Mouse (Mus musculus) hindbrain, embryonic 11.5 days (tissue): ENCODE measurements around the gene Slc27a2. TPM values are rescaled to one million over a fixed set of nuclear protein-coding genes. Genes with fewer than 3 reads are reported as not detected.

ENCODE experiments used
- ATAC-seq: fragments of 200-750 bp; cut with Nextera tagmentation; 2 replicates; pipeline ENCODE4 v1.8.0; 2017; ENCODE audit warnings: mild to moderate bottlenecking, moderate TSS enrichment, moderate library complexity; ENCODE audit not compliant: low FRiP score
- DNase-seq: peaks from one replicate; pipeline ENCODE4 v3.0.0-alpha.2; 2015; ENCODE audit warnings: low spot score
- H3K27ac ChIP-seq: fragments of 300-500 bp; sonication (generic); 2 replicates; pipeline ENCODE4 v1.5.1; 2014; ENCODE audit warnings: mild to moderate bottlenecking, low read depth, low read length
- H3K27me3 ChIP-seq: fragments of 300-500 bp; sonication (generic); 2 replicates; pipeline ENCODE4 v1.6.1; 2014; ENCODE audit warnings: mild to moderate bottlenecking, low read length, moderate library complexity, mixed read lengths; ENCODE audit not compliant: control insufficient read depth, insufficient read depth
- H3K36me3 ChIP-seq: fragments of 300-500 bp; sonication (generic); 2 replicates; pipeline ENCODE4 v1.6.1; 2014; ENCODE audit warnings: mild to moderate bottlenecking, low read length, moderate library complexity, mixed read lengths; ENCODE audit not compliant: control insufficient read depth, insufficient read depth
- H3K4me1 ChIP-seq: fragments of 300-500 bp; sonication (generic); replicated peaks from 2 replicates; pipeline ENCODE4 v1.6.1; 2014; ENCODE audit warnings: low read length, mixed read lengths; ENCODE audit not compliant: control insufficient read depth, insufficient read depth
- H3K4me2 ChIP-seq: fragments of 300-500 bp; sonication (generic); replicated peaks from 2 replicates; pipeline ENCODE4 v1.6.1; 2014; ENCODE audit warnings: mild to moderate bottlenecking, low read depth, low read length
- H3K4me3 ChIP-seq: fragments of 300-500 bp; sonication (generic); 2 replicates; pipeline ENCODE4 v1.5.1; 2014; ENCODE audit warnings: low read depth, low read length
- H3K9ac ChIP-seq: fragments of 300-500 bp; sonication (generic); 2 replicates; pipeline ENCODE4 v1.6.1; 2014; ENCODE audit warnings: low read depth, low read length
- H3K9me3 ChIP-seq: fragments of 300-500 bp; sonication (generic); 2 replicates; pipeline ENCODE4 v1.6.1; 2016; ENCODE audit warnings: low read length; ENCODE audit not compliant: control insufficient read depth
- WGBS: fragments of 180-500 bp; shearing (Covaris S2); extraction: QIAGEN DNeasy Blood & Tissue Kit; methylation state at CpG from one replicate; pipeline ENCODE4 v1.1.7; 2014; 5-methylcytosine and 5-hydroxymethylcytosine counted together
- polyA plus RNA-seq: library from polyadenylated mRNA; unstranded; fragments of >200 nt; fragmentation: Nextera tagmentation; extraction: Ambion mirVana; gene quantifications from 2 replicates; pipeline ENCODE4 v1.2.1, GENCODE M21; 2014

The Slc27a2 gene
- 0.51 and 0.71 TPM in 2 replicates for polyA plus RNA-seq

DNA sequence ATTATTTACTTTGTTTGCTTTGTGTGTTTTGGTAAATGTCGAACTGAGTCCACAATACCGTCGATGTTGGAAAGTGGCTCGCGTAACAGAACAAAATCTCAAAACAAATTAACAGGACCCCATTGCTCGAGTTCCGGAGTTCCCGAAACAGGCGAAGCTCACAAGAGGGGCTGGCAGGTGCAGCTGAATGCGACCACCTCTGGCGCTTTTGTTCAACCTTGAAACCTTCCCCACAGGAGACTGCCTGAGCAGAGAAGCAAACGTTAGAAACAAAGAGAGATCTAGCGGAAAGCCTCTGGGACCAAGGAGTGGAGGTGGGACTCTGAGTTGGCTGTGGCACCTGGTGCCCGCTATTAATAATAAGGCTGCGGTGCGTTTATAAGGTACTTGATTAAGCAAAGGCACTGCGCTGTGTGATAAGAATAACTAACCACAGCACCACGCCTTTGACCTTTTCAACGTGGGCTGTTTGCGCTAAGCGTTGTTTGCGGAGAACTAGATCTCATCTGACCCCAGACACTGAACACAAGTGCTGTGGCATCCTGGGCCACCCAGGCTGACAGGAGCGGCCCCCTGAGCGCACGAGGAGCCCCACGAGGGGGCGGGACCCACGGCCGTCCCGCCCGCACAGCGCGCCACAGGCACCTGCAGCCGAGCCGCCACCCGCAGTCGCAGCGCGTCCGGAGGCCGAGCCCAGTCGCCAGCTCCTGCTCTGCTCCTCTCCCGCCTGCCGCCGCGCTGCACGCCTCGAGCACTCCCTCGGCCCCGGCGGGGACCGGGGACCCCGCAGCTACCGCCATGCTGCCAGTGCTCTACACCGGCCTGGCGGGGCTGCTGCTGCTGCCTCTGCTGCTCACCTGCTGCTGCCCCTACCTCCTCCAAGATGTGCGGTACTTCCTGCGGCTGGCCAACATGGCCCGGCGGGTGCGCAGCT lies at the start of gene Slc27a2:
TSS of gene Slc27a2 (plus strand) at position 51 of the 934 bp plus-strand sequence.
- H3K27ac ChIP-seq, result no peak within 1 kb of the TSS; the same call in 1 of the 2 replicates
- H3K27me3 ChIP-seq, result peaks cover 25% of the 10 kb centered on the region
- ATAC-seq (peak; percentile 79), DNase-seq (peak; percentile 72)
- H3K4me3 ChIP-seq, result peak within 1 kb of the TSS; percentile 57
- peak within 1 kb of the TSS; percentile 57 for H3K9ac ChIP-seq
- H3K36me3 ChIP-seq, result no peaks in the 10 kb centered on the region
- H3K4me1 ChIP-seq, result peaks cover 2% of the 10 kb centered on the region
- H3K9me3 ChIP-seq, result no peaks in the 10 kb centered on the region
- 1% methylated on average over 61 of the region's 61 CpGs for WGBS
- H3K4me2 ChIP-seq, result peak within 1 kb of the TSS; percentile 99

DNA sequence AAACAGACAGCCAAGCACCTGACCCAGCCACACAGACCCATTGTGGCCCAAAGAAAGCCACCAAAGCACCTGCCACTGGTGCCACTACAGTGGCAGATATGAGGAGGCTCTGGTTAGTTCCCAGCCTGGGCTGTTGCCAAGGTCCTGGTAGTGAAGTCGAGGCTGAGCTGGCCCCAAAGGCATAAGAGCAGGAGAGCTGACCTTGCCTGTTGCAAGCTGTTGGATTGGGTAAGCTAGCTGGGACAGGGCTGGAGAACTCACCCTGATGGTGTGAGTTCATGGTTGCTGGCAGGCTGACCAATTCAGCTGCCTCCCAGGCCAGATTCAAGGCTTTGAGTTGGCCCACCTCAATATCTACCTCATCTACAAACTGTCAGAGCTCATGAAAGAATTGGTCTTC lies 47.1 kb upstream of the Slc27a2 start:
- Histone ChIP-seq H3K9me3 (no peaks in the 10 kb centered on the region), H3K4me3 (no peak overlapping the region), H3K4me1 (no peaks in the 10 kb centered on the region), H3K27me3 (no peaks in the 10 kb centered on the region), H3K36me3 (no peaks in the 10 kb centered on the region), H3K4me2 (no peak overlapping the region), H3K27ac (no peak overlapping the region), H3K9ac (no peak overlapping the region)
- DNase-seq (no peak), ATAC-seq (no peak)
- 67% methylated on average over 1 of the region's 1 CpGs for WGBS

DNA sequence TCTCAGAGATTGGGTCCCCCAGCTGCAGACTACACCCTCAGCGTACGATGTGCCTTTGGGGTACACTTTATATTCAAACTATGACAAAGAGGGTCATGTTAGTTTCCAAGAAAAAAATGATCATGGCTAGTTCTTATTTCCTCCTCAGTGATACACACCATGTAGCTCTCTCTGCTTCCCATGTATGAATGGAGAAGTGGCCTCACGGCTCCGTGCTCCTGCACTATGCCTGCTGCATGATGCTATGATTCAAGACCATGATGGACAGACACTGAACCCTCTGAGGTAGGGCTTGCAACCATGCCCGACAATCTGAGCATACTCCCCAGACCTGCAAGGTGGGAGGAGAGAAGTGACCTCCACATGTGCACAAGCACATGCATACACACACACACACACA lies 44.7 kb upstream of the Slc27a2 start:
- DNase-seq (no peak), ATAC-seq (no peak)
- no peaks in the 10 kb centered on the region for H3K36me3 ChIP-seq
- no peak overlapping the region for H3K9ac ChIP-seq
- no peak overlapping the region for H3K4me2 ChIP-seq
- 90% methylated on average over 5 of the region's 5 CpGs for WGBS
- H3K4me3 ChIP-seq, result no peak overlapping the region
- no peak overlapping the region for H3K27ac ChIP-seq
- no peaks in the 10 kb centered on the region for H3K9me3 ChIP-seq
- no peaks in the 10 kb centered on the region for H3K27me3 ChIP-seq
- H3K4me1 ChIP-seq, result no peaks in the 10 kb centered on the region

DNA sequence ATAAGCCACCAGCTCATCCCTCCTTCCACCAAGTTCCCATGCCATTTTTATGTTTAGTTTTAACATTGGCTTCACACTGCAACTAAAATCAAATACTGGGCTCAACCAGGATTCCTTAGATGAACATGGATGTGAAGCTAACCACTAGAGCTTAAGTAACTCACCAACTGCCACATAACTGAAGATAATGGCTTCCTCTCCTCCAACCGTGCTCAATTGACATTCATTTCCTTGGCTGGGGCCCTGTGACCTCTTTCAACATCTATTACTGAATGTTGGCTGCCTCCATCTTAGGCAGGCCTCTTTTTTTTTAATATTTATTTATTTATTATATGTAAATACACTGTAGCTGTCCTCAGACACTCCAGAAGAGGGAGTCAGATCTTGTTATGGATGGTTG lies 44.0 kb upstream of the Slc27a2 start:
- Histone ChIP-seq H3K4me1 (no peaks in the 10 kb centered on the region), H3K4me3 (no peak overlapping the region), H3K27me3 (no peaks in the 10 kb centered on the region), H3K9me3 (no peaks in the 10 kb centered on the region), H3K36me3 (no peaks in the 10 kb centered on the region), H3K4me2 (no peak overlapping the region), H3K9ac (no peak overlapping the region), H3K27ac (no peak overlapping the region)
- DNase-seq (no peak), ATAC-seq (no peak)
- WGBS, result 61% methylated on average over 1 of the region's 1 CpGs

DNA sequence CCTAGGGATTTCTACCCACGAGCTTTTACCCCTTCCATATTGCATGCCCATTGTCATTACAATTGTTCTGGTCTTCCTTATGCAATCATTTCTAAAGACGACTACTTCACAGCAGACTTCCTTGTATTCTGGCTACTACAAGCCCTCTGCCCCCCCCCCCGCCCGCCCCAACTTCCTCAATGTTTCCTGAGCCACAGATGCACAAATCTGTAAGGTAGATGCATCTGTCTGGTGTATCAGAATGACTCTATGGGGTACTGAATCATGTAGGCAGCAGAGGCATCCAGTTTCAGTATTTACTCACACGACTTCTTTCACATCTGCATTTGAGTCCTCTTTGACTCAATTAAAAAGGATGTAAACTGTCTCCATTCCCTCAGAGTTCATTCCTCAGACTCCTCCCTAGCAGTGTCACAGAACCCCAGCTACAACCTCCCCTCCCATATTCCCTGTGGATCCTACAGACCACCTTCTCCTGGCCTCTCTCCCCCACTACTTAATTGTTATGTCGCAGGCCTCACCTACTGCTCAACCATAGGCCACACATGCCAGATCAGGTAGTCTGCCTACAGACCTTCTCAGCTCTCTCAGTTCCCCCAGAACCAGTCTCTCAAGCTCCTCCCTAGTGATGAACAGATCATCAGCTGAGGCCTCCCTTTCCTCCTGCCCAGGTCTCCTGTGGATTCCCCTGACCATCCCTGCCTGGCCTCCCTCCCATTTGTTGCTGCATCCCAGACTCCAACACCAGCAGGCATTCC lies 37.0 kb upstream of the Slc27a2 start:
- DNase-seq, result no peak
- H3K4me2 ChIP-seq, result no peak overlapping the region
- H3K27me3 ChIP-seq, result no peaks in the 10 kb centered on the region
- H3K9ac ChIP-seq, result no peak overlapping the region
- no peaks in the 10 kb centered on the region for H3K4me1 ChIP-seq
- no peaks in the 10 kb centered on the region for H3K36me3 ChIP-seq
- H3K4me3 ChIP-seq, result no peak overlapping the region
- no peak overlapping the region for H3K27ac ChIP-seq
- no peaks in the 10 kb centered on the region for H3K9me3 ChIP-seq
- WGBS, result 82% methylated on average over 6 of the region's 6 CpGs
- ATAC-seq, result no peak

DNA sequence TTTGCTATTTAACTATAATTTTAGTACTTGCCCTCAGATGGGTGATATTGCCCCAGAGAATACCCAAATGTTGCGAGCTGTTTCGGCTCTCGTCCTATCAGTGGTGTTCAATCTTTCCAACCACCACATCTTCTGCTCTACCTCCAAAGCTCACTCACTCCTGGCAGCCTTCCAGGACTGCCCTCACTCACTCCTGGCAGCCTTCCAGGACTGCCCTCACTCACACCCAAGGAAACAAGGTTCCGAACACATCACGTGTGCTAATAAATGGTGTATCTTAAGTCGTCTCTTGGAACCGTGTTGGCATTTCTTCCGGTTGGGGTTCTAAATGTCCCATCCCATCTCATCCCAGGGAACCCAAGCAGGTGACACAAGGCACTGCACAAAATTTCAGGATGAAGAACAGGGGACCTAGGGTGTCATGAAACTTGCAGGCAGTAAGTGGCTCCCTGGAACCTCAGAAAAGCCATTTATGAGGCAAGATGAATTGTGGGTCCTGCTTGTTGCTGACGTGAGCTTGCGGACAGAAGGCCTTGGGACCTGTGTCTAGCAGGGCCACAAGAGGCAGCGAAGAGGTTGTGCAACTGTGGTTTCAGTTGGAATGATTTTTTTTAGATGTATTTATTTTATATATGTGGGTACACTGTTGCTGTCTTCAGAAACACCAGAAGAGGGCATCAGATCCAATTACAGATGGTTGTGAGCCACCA lies 32.2 kb upstream of the Slc27a2 start:
- DNase-seq, result no peak
- 91% methylated on average over 11 of the region's 11 CpGs for WGBS

DNA sequence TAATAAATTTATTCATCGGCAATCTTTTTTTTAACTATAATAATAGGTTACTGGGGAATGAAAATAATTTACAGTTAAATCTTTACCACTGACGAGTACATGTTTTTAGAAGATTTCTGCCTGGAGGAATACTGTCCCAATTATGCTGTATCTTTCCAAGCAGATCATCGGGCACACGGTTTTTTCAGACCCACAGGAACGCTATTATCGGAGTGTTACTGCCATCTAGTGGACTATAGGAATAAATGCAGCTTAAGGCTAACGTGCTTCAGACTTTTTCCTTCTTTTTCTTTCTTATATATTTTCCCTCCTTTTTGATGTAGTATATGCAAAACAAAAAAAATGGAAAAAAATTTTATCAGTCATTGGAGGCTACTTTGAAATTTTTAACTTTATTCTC lies 31.4 kb upstream of the Slc27a2 start:
- no peak overlapping the region for H3K4me2 ChIP-seq
- no peak overlapping the region for H3K4me3 ChIP-seq
- 17% methylated on average over 7 of the region's 7 CpGs for WGBS
- H3K9me3 ChIP-seq, result no peaks in the 10 kb centered on the region
- H3K4me1 ChIP-seq, result no peaks in the 10 kb centered on the region
- no peak overlapping the region for H3K9ac ChIP-seq
- H3K27ac ChIP-seq, result no peak overlapping the region
- peak; percentile 61; the same call in 1 of the 2 replicates for ATAC-seq
- no peaks in the 10 kb centered on the region for H3K36me3 ChIP-seq
- H3K27me3 ChIP-seq, result no peaks in the 10 kb centered on the region
- DNase-seq, result peak; percentile 59

More for the DNA sequence above, 32.2 kb upstream of the Slc27a2 start:
- Histone ChIP-seq H3K4me3 (no peak overlapping the region), H3K9me3 (no peaks in the 10 kb centered on the region), H3K4me1 (no peaks in the 10 kb centered on the region), H3K9ac (no peak overlapping the region), H3K27ac (no peak overlapping the region), H3K4me2 (no peak overlapping the region), H3K27me3 (no peaks in the 10 kb centered on the region), H3K36me3 (no peaks in the 10 kb centered on the region)
- no peak for ATAC-seq

DNA sequence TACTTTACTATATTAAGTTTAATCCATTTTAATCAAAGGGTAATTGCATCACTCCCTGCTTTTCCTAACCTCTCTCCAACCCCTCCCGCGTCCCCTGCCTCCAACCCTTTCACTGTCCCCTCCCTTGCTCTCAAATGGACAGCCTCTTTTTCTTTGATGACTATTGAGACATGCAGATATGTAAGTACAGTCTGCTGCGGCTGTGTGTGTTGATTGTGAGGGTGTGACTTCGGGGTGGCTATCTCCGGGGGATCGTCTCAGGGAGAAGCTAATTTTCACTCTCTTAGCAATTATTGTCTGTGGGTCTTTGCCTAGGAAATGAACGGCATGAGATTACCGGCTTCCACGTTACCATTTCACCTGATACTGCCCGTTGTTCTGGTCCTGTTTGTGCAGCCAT lies 30.7 kb upstream of the Slc27a2 start:
- Histone ChIP-seq H3K4me2 (no peak overlapping the region), H3K9ac (no peak overlapping the region), H3K9me3 (no peaks in the 10 kb centered on the region), H3K4me3 (no peak overlapping the region), H3K4me1 (no peaks in the 10 kb centered on the region), H3K27me3 (no peaks in the 10 kb centered on the region), H3K27ac (no peak overlapping the region), H3K36me3 (no peaks in the 10 kb centered on the region)
- 80% methylated on average over 10 of the region's 10 CpGs for WGBS
- ATAC-seq, result no peak
- no peak for DNase-seq
